Mouse (Mus musculus) left cerebral cortex, postnatal 36 days (tissue): ENCODE data around the gene Ang. TPM values are rescaled to one million over a fixed set of nuclear protein-coding genes. Genes with fewer than 3 reads are reported as not detected.
A peak's percentile ranks its signal among the peaks of the same experiment; 100 is the strongest.

Experiments
- DNase-seq, 2 experiments: peaks; one replicate each; pipeline ENCODE4 v3.0.0; 2021 to 2022; ENCODE audit warnings: low spot score in 2 of 2, mixed read lengths in 1 of 2
- intact Hi-C: fragments of 180-260 bp; cut with DNase I; formaldehyde crosslinking; loops from one replicate; pipeline ENCODE4 v1.15.1; 2025
- total RNA-seq, 2 experiments: library from RNA; stranded (reverse); gene quantifications; 2 replicates each; pipeline ENCODE4 v1.2.3; 2021

Ang gene
- total RNA-seq, 2 experiments from 2014 or later = 3.6 to 5.3 TPM

- DNase-seq = no peak
- intact Hi-C loops = loop anchor here (1.0 kb wide), 1 partner anchor 22 kb away; no protein-coding TSS in a partner anchor
Observed at GRCm38 (mm10) chr14:51087762-51088161, 3.2 kb upstream of the Ang start.

GRCm38 (mm10) chr14:51088166-51088969 is 2.6 kb upstream of the Ang start:
- intact Hi-C loops = loop anchor here (1.0 kb wide), 1 partner anchor 23 kb away; no protein-coding TSS in a partner anchor
- peak; percentile 82 to 85 for DNase-seq

- intact Hi-C loops = loop anchor here (1.0 kb wide), 2 partner anchors 24 to 282 kb away; partner anchors contain the start of genes Ccnb1ip1 and Parp2
- peak; percentile 96 to 99 for DNase-seq
Observed at GRCm38 (mm10) chr14:51088970-51089673, 1.8 kb upstream of the Ang start.

DNA sequence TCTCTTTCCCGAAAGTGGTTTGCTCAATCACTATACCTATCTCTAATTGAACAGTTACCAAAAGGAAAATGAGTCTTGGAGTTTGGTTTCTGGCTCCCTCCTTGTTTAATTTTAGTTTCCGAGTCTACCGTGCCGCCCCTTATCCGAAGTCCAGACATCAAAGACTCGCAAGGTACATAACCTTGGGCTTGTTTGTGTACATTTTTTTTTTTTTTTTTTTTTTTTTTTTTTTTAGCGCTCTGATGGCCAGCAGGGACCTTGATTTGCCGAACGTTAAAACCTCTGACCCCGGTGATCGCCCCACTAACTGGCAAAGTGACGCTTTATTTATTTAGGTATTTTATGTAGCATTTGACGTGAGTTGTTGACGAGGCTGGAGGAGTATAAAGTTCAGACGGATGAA is 1.3 kb upstream of the Ang start:
- intact Hi-C loops = loop anchor here (1.0 to 10.0 kb wide), 2 partner anchors 282 to 1165 kb away; partner anchors contain the start of genes Ccnb1ip1, Chd8 and Parp2
- DNase-seq = no peak

DNA sequence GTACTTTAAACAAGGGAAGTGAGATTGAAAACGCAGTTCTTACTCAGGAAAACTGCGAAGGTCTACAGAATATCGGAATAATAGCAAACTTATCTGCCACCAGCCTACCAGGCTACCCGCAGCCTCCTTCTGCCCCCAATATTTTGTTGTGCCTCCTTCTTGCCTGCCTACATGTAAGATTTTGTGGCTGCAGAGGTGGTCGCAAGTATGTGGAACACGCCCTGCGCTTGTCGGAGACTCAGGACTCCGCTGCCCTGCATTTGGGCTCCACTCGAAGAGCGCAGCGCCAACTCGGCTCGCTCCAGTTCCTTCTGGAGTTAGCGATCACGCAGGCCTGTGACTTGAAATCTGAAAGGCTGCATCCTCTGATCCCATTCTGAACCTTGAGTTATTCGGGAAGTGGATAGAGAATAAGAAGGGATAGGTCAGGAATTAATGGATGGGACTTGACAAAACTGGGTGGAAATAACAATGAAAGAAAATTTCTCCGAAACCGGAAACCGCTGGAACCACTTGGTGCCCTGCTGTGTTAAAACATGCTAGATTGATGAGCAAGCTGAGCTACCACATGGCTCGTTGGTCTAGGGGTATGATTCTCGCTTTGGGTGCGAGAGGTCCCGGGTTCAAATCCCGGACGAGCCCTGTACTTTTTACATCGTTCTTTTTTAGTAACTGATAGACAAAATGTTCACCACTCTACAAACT is 721 bp upstream of the Ang start:
- intact Hi-C loops = loop anchor here (10.0 kb wide), 1 partner anchor 1165 kb away; the partner anchor contains the start of gene Chd8
- DNase-seq = peak; percentile 76 to 83

GRCm38 (mm10) chr14:51092073-51092620 is 1.2 kb downstream of the Ang start:
- DNase-seq = no peak
- intact Hi-C loops = loop anchor here (10.0 kb wide), 1 partner anchor 1163 kb away; the partner anchor contains the start of gene Chd8

DNA sequence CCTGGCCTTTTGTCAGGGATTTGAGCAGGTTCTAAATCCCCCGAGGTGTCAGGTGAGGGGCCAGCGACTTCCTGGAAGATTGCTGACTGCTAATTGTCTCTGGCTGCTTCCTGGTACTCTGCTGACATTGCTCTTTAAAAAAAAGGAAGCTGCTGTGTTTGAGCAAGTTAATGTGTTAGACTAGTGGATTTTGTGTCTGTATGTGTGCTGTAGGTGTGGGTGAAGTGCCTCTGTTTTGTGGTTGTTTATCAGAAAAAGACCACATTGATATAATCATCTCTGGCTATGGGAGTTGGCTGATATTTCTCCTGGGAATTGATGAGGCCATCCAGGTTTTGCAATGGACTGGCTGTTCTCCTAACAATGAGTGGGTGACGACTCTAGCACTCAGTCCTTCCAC is 2.5 kb downstream of the Ang start:
- intact Hi-C loops = loop anchor here (10.0 kb wide), 1 partner anchor 1161 kb away; the partner anchor contains the start of gene Chd8
- no peak for DNase-seq

DNA sequence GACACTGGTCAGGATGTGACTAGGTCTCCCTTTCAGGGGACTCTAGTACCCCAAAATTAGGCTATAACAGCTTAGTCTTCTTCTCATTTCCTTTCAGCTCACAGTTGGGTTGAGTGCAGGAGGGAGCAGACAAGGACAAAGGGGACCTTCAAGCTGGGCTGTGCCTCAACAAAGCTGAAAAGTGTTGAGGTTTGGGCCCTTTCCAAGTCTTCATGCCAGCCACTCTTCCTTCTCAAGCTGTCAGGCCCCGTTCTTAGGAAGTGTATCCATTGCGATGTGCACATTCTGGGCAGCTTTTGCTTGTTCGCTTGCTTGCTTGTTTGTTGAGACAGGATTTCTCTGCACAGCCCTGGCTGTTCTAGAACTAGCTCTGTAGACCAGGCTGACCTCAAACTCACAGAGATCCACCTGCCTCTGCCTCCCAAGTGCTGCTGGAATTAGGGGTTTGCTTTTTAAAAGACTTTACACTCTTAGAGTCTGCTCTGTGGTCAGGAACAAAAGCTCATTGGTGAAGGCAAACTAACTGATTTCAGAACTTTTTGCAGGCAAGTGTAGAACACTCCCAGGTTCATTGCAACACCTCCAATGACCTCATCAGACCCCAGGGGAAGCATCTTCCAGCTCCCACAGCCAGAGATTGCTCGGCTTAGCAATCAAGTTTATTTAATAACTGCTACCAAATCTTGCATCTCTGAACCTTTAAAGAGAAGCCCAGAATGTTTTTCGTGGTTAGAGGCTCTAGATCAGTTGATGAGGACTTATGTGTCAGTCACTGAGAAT is 3.3 kb downstream of the Ang start:
- intact Hi-C loops = loop anchor here (10.0 kb wide), 1 partner anchor 1161 kb away; the partner anchor contains the start of gene Chd8
- no peak for DNase-seq

DNA sequence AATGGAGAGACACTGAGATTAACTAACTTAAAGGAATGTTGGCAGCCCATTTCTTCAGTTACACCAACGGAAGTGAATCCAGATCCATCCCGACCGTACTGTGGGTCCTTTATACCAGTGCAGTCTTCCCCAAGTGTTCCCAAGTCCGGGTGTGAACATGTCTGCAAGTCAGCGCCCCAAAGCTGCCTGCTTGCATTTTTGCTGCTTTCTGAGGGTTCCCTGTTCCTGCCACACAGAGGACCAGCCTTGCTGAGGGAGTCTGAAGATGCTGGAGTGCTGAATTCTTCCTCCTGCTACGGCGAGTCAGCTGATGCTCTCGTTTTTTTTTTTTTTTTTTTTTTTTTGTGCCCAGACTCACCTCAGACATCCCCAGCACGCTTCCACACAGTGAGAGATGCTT is 4.0 kb downstream of the Ang start:
- intact Hi-C loops = loop anchor here (10.0 kb wide), 1 partner anchor 1160 kb away; the partner anchor contains the start of gene Chd8
- DNase-seq = no peak

DNA sequence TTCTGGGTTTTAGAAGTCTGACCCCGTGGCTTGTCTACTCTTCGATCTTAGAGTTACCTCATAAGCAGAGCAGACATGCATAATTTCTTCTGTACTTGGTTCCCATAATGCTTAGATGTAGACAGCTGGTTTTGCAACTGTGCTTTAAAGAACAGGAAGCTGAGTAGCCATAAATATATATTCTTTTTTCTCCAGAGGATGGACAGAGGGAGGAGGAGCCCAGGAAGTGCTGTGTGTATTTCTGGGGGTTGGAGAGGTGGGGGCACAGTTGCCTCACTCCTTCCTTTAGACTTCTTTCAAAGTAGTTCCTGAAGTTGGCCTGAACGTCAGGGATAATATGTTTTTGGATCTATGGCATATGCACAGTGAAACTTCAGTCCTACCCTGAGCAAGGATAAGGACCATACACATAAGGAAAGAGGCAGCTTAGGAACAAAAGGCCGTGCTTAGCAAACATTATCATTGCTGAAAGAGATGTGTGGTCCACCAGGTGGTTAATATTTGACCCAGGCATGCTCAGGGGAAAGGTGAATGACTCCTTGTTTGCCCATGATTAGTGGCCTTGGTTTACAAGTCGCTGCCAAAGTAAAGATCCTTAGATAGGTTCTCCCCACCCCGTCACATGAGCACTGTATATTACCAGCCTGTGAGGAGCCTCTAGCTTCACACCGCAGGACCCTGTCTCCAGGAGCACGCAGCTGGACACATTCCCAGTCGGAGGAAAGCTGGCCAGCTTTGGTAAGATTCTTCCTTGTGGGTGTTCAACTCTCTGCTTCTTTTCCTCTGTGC is 5.0 kb downstream of the Ang start:
- intact Hi-C loops = loop anchor here (2.0 to 10.0 kb wide), 2 partner anchors 69 to 1159 kb away; partner anchors contain the start of gene Chd8

DNA sequence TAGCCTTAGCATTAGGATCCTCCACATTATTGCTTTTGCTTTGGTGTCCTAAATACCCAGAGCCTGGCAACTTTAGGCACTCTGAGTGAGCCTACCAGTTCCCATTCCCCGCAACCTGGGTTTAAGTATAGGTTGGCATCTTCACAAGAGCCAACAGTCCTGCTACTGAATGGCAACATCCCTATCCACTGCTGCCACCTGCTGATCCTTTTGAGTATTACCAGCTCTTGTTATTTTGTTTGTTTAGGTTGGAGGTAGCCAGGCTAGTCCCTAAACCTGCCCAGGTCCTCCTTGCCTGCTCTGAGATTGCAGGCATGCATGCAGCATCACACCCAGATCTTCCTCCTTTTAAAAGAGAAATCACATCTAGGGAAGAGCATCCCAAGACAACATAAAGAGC is 7.3 kb downstream of the Ang start:
- peak; percentile 51 to 80 for DNase-seq
- intact Hi-C loops = loop anchor here (10.0 kb wide), 1 partner anchor 1157 kb away; the partner anchor contains the start of gene Chd8

More for the DNA sequence above, 5.0 kb downstream of the Ang start:
- no peak for DNase-seq

- no peak for DNase-seq
- intact Hi-C loops = loop anchor here (10.0 kb wide), 1 partner anchor 1156 kb away; the partner anchor contains the start of gene Chd8
Observed at GRCm38 (mm10) chr14:51098921-51099320, 8.0 kb downstream of the Ang start.

DNA sequence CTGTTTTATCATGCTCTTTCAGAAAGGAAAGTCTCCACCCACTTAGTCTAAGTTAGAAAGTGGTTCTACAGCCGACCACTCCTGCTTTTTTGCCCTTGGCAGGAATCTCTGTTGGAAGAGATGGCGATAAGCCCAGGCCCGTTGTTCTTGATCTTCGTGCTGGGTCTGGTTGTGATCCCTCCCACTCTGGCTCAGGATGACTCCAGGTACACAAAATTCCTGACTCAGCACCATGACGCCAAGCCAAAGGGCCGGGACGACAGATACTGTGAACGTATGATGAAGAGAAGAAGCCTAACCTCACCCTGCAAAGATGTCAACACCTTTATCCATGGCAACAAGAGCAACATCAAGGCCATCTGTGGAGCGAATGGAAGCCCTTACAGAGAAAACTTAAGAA is 10.3 kb downstream of the Ang start:
- no peak for DNase-seq
- intact Hi-C loops = loop anchor here (2.0 to 10.0 kb wide), 3 partner anchors 141 to 244 kb away; no protein-coding TSS in a partner anchor

GRCm38 (mm10) chr14:51103217-51103616 is 12.3 kb downstream of the Ang start:
- intact Hi-C loops = loop anchor here (5.0 to 10.0 kb wide), 2 partner anchors 139 to 242 kb away; no protein-coding TSS in a partner anchor
- peak; percentile 50 for DNase-seq

DNA sequence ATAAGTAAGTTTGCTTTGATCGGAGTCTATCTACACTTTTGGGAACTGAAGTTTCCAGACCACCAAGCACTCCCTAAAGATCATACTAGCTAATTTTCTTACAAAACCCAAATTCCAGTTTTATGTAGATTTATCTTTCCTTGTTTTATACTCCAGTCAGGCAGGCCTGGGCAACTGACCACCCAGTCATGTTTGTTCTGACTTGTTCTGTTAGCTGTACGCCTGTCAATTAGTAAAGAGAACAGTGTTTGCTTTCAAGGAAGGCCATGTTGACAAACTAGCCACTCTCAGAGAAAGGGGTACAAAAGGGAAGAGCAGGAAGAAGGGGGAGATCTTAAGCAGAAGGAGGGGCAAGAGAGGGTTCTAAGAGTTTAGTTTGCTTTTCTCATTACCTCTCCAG is 13.4 kb downstream of the Ang start:
- no peak for DNase-seq
- intact Hi-C loops = loop anchor here (5.0 to 10.0 kb wide), 2 partner anchors 138 to 240 kb away; no protein-coding TSS in a partner anchor

GRCm38 (mm10) chr14:51106449-51106967 is 15.6 kb downstream of the Ang start:
- DNase-seq = no peak
- intact Hi-C loops = loop anchor here (10.0 kb wide), 1 partner anchor 238 kb away; no protein-coding TSS in a partner anchor

GRCm38 (mm10) chr14:51111966-51112365 is 21.0 kb downstream of the Ang start:
- no peak for DNase-seq
- intact Hi-C loops = no loop called here
